Mouse (Mus musculus) skeletal muscle tissue, adult 2 months (tissue): ENCODE results near the gene Rpl29.

Experiments
- DNase-seq: peaks from one replicate; pipeline ENCODE4 v3.0.0-alpha.2; 2012; ENCODE audit warnings: low read depth, low spot score

Gene Rpl29

DNA sequence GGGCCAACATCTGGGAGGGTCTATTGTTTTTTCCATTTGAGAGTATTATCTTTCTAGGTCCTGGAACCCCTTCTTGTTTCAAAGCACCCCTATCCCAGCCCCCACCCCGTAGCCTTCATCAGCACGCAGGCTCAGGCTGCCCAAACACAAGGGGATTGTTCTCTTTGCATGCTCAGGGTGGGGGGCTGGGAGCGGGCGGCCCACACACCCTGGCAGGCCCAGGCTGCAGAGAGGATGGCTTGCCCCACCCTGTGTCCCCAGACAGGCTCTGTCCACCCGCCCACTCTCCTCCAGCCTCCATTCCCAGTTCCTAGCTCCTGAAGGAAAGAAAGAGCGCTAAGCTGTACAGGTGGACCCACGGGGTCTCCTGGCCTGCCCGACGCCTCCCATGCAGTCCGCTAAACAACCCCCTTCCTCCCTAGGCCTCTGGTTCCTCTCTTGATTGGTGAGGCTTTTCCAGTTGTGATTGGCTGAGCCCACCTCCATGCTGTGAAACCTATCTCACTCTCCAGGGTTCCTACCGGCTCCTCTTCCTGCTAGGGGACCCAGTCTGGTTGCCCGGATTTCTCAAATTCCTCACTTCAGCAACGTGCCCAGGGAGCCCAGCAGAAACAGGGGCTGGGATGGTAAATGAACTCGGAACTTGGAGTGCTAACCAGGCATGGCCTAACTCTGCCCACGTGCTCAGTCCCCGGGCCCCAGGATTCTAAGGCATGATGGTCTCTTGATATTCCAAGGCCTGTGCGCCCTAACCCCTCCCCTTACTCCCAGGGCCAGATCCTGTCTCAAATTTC, 25.8 kb downstream of the Rpl29 start:
- no peak for DNase-seq

DNA sequence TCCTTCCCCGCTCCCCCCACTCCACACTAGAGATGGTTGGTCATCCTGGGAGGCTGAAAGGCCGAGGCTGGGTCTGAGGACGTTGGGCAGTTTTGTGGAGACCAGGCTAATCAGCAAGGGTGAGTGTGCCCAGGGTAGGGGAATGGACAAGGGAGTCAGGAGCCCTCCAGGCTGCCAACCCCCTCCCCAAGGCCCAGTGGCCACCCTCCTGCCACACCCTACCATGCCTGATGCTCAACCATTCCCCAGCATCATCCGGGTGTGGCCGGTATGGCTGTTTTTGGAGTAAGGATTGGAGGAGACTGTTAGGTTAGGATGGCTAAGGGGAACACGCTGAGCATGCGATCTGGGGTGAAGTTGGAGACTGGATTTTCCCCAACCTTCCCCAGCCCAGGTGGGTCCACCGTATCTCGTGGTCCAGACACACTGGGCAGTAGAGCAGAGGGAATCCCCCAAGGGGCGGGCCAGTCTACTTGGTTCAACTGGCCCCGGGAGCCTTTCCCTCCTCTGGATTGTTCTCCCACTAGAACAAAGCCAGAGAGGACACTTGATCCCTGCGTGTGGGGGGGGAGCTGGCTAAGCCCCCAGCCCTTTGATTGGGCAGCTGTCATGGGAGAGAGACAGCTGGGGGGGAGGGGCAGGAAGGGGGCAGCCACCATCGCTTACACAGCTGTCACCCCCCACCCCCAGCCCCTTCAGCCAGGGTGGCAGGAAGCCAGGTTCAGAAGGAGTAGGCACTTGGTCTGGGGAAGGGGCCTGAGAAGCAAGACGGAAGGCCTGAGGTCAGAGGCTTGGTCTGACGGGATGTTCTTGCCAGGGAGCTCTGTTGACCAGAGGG, 27.3 kb downstream of the Rpl29 start:
- DNase-seq = no peak

DNA sequence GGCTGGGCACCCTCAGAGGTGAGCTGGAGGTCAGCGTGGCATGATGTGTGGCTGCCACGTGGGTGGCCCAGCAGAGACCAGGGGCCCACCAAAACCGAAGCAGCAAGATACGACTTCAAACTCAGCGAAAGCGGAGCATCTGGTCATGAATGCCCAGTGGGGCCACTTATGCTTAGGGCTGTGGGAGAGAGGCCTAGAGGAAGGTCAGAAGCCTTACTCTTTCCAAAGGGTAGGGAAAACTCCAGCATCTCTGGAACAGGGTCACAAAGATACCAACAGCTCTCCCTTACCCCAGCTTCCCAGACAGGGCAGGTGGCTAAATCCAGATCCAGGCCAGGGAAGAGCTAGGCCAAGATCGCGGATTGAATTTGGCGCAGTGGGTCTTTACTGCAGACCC, 27.9 kb downstream of the Rpl29 start:
- no peak for DNase-seq

DNA sequence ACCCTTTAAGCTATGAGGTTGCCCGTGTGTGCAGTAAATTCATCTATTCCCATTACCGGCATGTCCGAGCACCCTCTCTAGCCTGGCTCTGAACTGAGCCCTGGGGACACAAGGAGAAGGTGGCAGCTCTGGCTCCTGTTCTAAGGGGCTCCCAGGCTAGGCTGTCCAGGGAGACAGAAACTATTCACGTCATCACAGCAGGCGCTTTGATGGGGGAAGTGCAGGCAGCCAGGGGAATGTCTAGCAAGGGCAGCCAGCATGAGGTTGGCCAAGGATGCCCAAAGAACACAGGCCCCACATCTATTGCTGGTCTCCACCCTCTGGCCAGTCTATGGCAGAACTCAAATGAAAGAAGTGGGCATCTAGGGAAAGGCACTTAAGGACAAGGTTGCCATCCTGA, 28.7 kb downstream of the Rpl29 start:
- DNase-seq = no peak

DNA sequence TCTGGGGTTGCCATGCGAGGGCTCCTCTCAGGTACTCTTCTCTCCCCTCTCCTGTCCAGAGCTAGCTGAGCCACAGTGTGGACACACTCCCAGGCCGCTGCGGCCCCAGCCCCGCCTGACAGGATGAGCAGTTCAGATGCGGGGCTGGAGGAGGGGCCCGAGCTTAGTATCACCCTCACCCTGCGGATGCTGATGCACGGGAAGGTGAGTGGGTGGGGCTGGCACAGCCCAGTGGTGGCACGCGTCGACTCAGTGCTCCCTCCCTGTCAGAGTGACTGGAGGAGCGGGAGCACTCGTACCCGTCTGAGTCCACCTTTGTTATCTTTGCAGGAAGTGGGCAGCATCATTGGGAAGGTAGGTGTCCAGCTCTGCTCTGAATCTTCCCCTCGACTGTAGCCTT, 30.7 kb downstream of the Rpl29 start:
- DNase-seq = no peak

DNA sequence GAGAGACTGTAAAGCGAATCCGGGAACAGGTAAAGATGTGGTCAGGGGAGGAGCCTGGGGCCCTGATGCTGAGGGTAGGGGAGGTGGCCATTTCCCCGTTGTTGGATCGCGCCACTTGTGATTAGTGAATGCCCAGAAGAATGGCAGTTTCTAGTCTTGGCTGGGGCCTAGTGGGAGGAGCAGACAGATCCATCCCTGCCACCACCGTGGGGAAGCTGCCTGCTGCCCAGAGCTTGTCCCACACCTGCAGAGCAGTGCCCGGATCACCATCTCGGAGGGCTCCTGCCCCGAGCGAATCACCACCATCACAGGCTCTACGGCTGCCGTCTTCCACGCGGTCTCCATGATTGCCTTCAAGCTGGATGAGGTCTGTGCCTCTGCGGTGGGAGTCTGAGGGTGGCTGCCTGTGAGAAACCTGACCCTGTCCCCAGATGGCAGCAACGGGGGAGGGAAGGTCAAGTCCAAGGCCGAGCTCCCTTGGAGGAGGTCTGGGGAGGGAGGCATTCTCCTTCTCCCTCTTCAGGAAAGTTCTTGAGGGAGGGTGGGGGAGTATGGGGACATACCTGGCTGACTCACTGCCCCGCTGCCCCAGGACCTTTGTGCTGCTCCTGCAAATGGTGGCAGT, 31.3 kb downstream of the Rpl29 start:
- no peak for DNase-seq

DNA sequence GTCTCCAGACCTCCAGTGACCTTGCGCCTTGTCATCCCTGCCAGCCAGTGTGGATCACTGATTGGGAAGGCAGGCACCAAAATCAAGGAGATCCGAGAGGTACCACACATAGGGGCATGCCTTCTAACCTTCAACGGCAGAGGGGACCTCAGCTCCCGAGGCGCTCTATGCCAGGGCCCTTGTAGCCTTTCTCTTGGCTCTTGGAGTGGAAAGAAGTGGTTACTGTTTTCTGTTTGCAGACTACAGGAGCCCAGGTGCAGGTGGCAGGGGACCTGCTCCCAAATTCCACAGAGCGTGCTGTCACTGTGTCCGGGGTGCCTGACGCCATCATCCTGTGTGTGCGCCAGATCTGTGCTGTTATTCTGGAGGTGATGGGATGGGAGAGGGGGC, 31.8 kb downstream of the Rpl29 start:
- DNase-seq = no peak

DNA sequence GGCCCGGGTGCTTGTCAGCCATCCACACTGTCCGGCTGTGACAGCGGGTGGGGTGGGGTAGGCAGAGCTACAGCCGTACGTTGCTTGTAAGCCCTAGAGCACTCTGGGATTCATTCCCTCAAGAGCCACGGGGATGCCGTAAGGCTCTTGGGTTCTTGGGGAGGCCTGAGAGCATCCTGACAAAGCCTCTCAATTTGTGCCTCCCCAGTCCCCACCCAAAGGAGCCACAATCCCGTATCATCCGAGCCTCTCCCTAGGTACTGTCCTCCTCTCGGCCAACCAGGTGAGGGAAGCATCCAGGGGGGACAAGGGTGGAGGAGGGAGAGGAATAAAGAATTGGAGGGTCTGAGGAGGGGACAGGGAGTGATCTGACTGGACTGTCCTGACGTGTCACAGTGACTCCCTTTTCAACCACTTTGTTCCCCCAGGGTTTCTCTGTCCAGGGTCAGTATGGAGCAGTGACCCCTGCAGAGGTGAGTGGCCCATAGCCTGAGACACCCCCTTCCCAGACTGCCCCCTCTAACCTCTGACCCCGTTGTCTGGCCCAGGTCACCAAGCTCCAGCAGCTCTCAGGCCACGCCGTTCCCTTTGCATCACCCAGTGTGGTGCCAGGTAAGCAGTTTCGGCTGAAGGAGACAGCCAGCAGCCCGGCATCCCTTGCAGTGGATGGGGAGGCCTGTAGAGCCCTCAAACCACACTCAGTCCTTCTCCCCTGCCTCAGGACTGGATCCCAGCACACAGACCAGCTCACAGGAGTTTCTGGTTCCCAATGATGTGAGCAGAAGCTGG, 32.6 kb downstream of the Rpl29 start:
- no peak for DNase-seq

DNA sequence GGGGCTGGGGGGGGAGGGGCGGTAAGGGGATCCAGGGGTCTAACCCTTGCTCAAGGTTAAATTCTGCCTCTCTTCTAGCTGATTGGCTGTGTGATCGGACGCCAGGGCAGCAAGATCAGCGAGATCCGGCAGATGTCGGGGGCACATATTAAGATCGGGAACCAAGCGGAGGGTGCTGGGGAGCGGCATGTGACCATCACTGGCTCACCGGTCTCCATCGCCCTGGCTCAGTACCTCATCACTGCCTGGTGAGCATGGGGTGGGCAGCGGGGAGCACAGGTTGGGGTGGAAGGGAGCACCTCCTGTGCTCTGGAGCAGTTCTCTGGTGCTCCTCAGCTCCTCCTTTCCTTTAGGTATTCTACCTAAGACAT, 33.2 kb downstream of the Rpl29 start:
- DNase-seq = no peak

DNA sequence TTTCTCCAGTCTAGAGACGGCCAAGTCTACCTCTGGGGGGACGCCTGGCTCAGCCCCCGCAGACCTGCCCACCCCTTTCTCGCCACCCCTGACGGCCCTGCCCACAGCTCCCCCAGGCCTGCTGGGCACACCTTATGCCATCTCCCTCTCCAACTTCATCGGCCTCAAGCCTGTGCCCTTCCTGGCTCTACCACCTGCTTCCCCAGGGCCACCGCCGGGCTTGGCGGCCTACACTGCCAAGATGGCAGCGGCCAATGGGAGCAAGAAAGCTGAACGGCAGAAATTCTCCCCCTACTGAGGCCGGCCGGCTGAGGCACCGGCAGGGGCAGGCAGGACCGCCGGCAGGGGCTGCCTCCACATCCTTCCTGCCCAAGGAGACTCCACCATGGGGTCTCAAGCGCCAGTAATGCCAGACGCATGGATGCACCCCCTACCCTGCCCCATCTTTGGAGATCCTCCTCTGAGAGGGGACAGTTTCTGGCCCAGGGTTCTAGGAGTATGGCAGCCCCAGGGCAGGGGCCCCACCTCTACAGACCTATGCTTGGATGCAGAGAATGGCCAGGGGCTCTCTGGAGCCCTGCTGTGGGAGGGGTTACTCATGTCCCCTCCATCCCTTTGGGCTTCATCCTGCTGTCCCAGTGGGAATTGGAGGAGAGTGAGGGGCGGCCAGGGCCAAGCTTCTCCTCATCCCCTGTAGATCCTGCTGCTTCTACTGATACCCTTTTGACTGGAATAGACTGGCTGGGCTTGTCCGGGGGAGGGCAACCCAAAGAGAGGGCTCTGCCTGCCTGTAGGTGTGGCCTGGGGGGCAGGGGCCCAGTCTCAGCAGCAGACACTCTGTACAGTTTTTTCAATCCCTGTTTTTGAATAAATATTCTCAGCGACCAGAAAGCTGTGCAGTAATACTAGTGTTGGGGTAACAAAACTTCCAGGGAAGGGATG, 34.1 kb downstream of the Rpl29 start:
- DNase-seq = no peak

DNA sequence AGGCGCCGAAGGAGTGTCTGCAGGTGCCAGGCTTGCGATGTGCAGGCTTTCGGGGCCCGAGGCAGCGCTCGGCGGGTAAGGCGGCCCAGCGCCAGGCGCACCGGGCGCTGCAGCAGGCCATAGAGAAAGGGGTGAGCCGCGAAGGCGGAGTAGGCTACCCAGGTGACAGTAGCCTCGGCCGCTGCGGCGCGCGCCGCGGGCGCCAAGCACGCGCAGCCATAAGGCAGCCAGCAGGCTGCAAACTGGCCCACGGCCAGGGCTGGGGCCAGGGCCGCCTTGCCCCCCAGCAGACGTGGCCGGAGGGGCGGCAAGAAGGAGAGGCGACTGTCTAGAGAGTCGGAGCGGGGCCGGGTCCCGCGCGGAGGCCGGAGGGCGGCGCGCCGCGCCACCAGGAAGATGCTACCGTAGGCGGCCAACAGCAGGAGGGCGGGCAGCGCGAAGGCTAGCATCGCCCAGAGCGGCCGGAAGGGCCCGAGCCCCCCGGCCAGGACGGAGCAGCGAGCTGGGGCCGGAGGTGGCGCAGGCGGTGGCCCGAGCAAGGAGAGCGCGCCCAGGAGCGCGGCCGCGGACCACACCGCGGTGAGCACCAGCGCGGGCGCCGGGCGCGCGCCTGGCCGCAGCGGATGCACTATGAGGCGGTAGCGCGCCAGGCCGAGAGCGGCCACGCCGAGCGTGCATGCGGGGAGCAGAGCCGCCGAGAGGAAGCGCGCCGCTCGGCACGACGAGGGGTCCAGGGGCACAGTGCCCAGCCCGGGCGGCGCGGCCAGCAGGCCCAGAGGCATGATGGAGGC, 35.7 kb downstream of the Rpl29 start:
- no peak for DNase-seq

DNA sequence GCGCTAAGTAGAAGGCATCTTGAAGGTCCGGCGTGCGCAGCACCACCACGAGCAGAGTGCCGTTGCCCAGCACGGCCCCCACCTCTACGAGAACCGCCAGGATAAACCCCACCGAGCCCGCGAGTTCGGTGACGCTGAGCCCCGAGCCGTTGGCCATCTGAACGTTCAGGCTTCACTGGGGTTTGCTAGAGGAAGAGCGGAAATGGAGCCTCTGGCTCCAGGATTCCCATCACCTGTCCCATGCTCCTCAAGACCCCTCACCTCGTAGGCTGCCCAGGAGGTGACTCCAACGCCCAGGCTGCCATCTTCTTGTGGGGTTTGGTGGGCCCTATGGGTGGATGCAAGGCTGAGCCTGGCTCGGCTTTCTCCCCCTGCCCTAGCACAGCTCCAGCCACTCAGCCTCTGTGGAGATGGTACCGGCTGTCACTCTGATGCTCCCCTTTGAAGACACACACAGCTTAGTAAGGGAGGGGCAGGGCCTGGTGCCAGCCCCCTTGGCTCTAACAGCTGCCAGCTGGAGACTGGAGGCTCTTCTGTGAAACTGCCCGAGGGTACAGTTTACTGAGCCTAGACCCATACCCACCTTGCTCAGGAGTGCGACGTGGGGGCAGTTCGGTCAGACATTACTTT, 36.4 kb downstream of the Rpl29 start, which contains the start of gene Gpr62:
TSS of gene Gpr62 (minus strand) at position 368 of the 630 bp plus-strand sequence.
- DNase-seq = no peak

DNA sequence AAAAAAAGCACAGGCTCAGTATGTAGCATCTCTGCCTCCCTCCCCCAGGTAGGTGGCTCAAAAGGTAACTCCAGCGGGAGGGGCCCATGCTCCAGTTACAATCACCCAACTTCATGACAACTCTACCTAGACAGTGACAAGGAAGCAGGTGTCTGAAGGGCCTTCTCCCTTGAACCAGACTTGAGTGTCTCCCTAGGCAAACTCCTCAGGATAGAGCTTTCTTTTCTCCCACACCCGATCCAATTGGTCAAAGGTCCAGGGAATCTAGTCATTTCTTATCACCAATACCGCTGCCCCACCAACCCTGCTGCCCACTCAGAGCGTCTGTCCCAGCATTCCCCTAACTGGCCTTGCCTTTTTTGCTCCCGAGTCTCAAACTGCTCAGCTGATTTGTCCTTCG, 37.5 kb downstream of the Rpl29 start:
- DNase-seq = no peak

DNA sequence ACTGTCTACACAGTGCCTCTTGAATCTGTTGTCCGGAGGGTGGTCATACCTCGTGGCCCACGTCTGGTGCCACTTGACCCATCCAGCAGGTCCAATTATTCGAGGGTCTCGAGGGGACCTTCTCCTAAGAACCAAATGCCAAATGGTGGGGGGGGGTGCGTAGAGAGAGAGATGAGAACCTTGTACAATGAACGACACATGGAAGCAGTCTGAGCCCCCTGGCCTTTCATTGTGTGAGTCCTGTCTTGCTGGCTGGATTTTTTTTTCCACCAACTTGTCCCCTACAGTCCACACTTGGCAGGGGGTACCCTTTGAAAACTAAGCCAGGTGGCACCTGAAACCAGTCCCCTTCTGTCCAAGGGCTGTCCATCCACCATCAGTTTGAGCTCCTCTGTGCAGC, 38.5 kb downstream of the Rpl29 start:
- no peak for DNase-seq

DNA sequence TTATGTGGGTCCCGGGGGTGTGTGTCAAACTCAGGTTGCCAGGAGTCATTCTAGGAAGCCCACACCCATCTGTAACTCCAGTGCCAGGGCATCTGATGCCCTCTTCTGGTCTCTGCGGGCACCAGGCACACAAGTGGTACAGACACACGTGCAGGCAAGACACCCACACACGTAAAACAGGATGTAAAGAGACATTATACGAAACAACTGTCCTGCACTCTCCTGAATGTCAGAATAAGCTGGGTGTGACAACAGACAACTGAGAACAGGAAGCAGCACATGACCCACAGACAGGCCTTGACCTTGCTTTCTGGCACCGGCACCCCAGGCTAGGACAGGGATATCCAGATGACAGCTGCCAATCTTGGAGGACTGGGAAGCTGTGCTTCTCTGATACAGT, 40.1 kb downstream of the Rpl29 start:
- DNase-seq = no peak

DNA sequence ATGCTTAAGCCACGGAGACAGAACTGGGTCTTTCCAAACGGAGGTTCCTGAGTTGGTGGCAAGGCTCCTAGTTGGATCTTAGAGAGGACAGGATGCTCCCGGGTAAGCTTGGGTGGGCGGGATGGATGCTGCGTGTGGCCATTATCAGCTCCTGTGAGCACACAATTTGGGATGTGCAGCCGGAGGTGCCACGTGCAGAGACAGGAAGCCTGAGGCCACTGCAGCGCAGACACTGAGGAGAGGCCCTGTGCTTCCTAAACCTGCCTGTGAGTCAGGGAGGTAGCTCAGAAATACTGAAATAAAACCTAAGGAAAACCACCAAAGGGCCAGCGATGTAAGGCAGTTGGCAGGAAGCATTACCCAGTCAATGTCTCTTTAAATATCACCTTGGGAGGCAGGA, 40.5 kb downstream of the Rpl29 start:
- DNase-seq = no peak

DNA sequence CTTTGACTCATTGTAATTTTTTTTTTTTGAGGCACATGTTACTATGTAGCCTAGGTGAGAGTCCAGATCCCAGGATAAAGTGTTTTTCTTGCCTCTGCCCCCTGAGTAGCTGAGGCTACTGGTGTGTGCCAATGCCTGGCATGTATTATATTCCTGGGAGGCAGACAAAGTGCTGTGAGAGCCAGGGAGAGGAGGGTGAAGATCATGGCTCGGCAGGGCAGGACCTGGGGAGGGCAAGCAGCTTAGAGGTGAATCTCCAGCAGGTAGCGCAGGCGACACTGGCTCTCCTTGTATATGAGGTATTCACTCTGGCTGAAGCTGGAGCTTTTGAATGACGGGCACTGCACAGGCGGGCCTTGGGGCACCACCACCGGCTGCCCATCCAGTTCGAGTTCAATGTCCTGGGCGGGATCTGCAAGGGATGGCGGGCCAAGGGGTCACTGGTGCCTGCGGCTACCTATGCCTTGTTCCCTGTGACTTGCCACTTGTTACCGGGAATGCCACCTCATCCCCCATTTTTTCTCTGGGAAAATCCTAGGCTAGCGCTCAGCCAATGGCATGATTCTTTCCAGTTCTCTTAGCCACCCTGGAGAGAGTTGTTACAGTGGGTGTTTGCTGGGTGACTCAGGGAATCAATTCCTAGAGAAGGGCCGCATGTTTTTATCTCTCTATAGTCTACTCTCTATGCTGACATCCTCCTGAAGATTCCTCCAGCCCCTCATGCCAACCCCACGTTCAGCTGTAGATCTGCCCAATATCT, 41.9 kb downstream of the Rpl29 start:
- no peak for DNase-seq

DNA sequence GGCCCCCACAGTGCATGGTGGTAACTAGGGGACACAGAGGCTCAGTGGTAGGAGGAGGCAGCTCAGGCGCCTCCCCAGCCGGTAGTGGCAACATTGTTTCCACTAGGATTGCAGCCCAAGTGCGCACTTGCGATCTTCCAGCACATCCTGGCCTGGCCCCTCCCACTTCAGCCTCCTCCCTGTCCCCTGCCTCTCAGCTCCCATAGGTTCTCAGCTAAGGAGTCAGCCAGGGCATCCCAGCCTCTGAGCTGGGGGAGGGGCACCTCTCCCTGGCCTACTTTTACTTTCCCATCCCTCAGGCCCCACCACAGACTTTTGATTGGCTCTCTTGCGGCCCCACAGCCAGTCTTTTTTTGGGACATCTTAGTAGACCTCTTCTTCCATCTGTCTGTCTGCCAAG, 42.6 kb downstream of the Rpl29 start:
- DNase-seq = peak; percentile 70

DNA sequence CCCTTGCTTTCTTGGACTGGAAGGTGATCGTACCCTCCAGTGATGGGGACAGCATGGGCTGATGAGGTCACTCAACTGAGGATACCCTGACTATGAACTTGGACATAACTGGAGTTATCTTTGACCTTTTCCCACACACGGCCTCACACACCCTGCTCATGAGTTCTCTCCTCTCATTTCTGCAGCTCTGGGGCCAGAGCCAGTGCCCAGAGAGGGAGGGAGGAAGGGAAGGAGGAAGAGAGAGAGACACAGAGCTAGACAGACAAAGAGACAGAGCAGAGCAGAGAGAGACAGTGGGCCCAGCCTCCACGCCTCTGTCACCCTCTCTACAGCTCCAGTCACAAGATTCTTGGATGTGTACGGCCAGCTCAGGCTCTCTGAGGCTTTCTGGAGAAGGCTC, 43.1 kb downstream of the Rpl29 start:
- DNase-seq = peak; percentile 44
